Comparison of ENCODE assay signal across 13 mouse cellular contexts in the genomic region with DNA sequence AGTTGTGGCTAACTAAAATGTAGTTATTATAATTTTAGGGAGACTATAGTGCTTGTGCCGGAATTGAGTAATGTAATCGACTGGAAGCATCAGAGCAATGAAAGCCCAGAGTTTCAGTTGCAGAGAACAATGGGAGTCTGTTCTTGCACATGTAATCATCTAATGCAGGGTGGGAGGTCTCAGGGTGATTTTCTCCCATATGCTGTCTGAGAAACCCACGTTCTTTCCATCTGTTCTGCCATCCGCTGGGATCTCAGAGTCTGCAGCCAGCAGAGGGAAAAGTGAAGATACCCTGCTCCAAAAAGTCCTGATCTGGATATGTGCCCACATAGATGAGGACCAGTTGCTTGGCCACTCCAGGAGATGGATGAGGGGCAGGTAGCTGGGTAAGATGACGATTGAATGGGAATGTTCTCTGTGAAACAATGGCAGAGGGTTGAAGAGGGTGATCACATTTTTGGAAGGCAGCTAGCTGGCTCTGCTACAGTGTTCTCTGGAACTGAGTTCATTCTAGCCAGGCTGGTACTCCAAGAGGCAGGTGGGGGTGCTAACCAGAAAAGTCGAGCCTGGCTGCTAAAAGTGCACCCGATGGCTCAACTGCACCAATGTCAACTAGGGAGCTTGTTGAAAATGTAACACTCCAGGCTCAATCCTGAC.
DNase-seq lines count a peak whose midpoint lies in the region; ATAC-seq lines count a peak whose summit lies in the region.
"Had no signal": no experiment of that assay in that cellular context is flagged by ENCODE, and none has a peak within 500 bp of the region (broad histone marks: within the 10 kb centered on the region; RNA-seq: fewer than 3 reads in every experiment).

No protein-coding gene starts in this region.

- DNase-seq in hindbrain, embryonic 10.5 days (ENCODE audit: low spot score) = peak; percentile 2
- DNase-seq in embryonic facial prominence, embryonic 14.5 days (ENCODE audit: low spot score) = peak; percentile 56
- DNase-seq in frontal cortex, postnatal 36 days (ENCODE audit: low spot score in 2 of 2) = peak; percentile 30 to 37
- DNase-seq in layer of hippocampus, adult 9-11 months = peak; percentile 61
- no peak for DNase-seq in adrenal gland, postnatal 10 days
- no peak for DNase-seq in thymus, postnatal 4 days
- DNase-seq: adrenal gland, adult 8-10 months; cerebellum, adult 18-20 months; gastrocnemius, postnatal 36 days; kidney, adult 11 months; spleen, adult 18-20 months had no signal

- no peaks in the 10 kb centered on the region for H3K36me3 ChIP-seq in hindbrain, embryonic 10.5 days
- no peaks in the 10 kb centered on the region for H3K36me3 ChIP-seq in hindbrain, embryonic 12.5 days
- H3K36me3 ChIP-seq in embryonic facial prominence, embryonic 14.5 days (ENCODE audit: control insufficient read depth, insufficient read depth, low read length) = no peaks in the 10 kb centered on the region
- H3K36me3 ChIP-seq: liver, embryonic 15.5 days had no signal

- 80% methylated on average over 7 of the region's 7 CpGs for WGBS in hindbrain, embryonic 10.5 days
- WGBS in hindbrain, embryonic 12.5 days = 73% methylated on average over 7 of the region's 7 CpGs
- WGBS in embryonic facial prominence, embryonic 14.5 days = 63% methylated on average over 7 of the region's 7 CpGs

- no peaks in the 10 kb centered on the region for H3K9me3 ChIP-seq in hindbrain, embryonic 10.5 days
- H3K9me3 ChIP-seq in hindbrain, embryonic 12.5 days (replicated peaks) = no peaks in the 10 kb centered on the region
- no peaks in the 10 kb centered on the region for H3K9me3 ChIP-seq in embryonic facial prominence, embryonic 14.5 days (ENCODE audit: control insufficient read depth, low read length)
- H3K9me3 ChIP-seq: liver, embryonic 15.5 days had no signal

- no peaks in the 10 kb centered on the region for H3K4me1 ChIP-seq in hindbrain, embryonic 10.5 days (replicated peaks)
- 0 out of 2 replicates have a peak, but pooled peaks cover 2% of the 10 kb centered on the region for H3K4me1 ChIP-seq in hindbrain, embryonic 12.5 days
- no peaks in the 10 kb centered on the region for H3K4me1 ChIP-seq in embryonic facial prominence, embryonic 14.5 days (ENCODE audit: control insufficient read depth, insufficient read depth, low read length)
- H3K4me1 ChIP-seq: liver, embryonic 15.5 days had no signal

- H3K9ac ChIP-seq in hindbrain, embryonic 12.5 days = no peak overlapping the region
- no peak overlapping the region for H3K9ac ChIP-seq in embryonic facial prominence, embryonic 14.5 days (ENCODE audit: low read depth, low read length)
- H3K9ac ChIP-seq: liver, embryonic 15.5 days had no signal

- no peaks in the 10 kb centered on the region for H3K27me3 ChIP-seq in hindbrain, embryonic 10.5 days (ENCODE audit: insufficient read depth, poor library complexity, severe bottlenecking)
- no peaks in the 10 kb centered on the region for H3K27me3 ChIP-seq in hindbrain, embryonic 12.5 days
- no peaks in the 10 kb centered on the region for H3K27me3 ChIP-seq in embryonic facial prominence, embryonic 14.5 days (replicated peaks; ENCODE audit: control insufficient read depth, insufficient read depth, low read length)
- H3K27me3 ChIP-seq: liver, embryonic 15.5 days had no signal

- ATAC-seq in hindbrain, embryonic 12.5 days (ENCODE audit: low FRiP score) = no peak; the same call in 1 of the 2 replicates
- 0 out of 2 replicates have a peak, but pooled peaks have one; percentile 37 for ATAC-seq in embryonic facial prominence, embryonic 14.5 days (ENCODE audit: low read depth)

- H3K4me2 ChIP-seq in hindbrain, embryonic 12.5 days (replicated peaks) = no peak overlapping the region
- no peak overlapping the region for H3K4me2 ChIP-seq in embryonic facial prominence, embryonic 14.5 days (ENCODE audit: low read depth, low read length)
- H3K4me2 ChIP-seq: liver, embryonic 15.5 days had no signal

- no peak overlapping the region for H3K27ac ChIP-seq in hindbrain, embryonic 10.5 days
- no peak overlapping the region for H3K27ac ChIP-seq in hindbrain, embryonic 12.5 days
- 0 out of 2 replicates have a peak overlapping the region, but pooled peaks have one; percentile 21 for H3K27ac ChIP-seq in embryonic facial prominence, embryonic 14.5 days (replicated peaks; ENCODE audit: low read depth, low read length)
- H3K27ac ChIP-seq: liver, embryonic 15.5 days had no signal

- H3K4me3 ChIP-seq in hindbrain, embryonic 10.5 days = no peak overlapping the region
- no peak overlapping the region for H3K4me3 ChIP-seq in hindbrain, embryonic 12.5 days
- no peak overlapping the region for H3K4me3 ChIP-seq in embryonic facial prominence, embryonic 14.5 days (ENCODE audit: low read depth, low read length)
- H3K4me3 ChIP-seq: liver, embryonic 15.5 days had no signal

Comparison
In these comparisons a context has a peak if more than half of its experiments do, and no peak if none do; other contexts are left out.
1. DNase-seq: peak in hindbrain, embryonic 10.5 days (single experiment), embryonic facial prominence, embryonic 14.5 days (single experiment), frontal cortex, postnatal 36 days (2 of 2) and layer of hippocampus, adult 9-11 months (single experiment); none in adrenal gland, postnatal 10 days (single experiment) and thymus, postnatal 4 days (single experiment).